Mouse (Mus musculus) forebrain, embryonic 16.5 days (tissue): Measurements from ENCODE around the gene Zc3hav1. TPM values are rescaled to one million over a fixed set of nuclear protein-coding genes. Genes with fewer than 3 reads are reported as not detected.

Experiments used
- ATAC-seq: fragments of 200-750 bp; cut with Nextera tagmentation; 2 replicates; pipeline ENCODE4 v1.8.0; 2017; ENCODE audit warnings: mild to moderate bottlenecking, moderate library complexity
- H3K27ac ChIP-seq: fragments of 300-500 bp; sonication (generic); 2 replicates; pipeline ENCODE4 v1.5.1; 2014; ENCODE audit warnings: low read length, control low read depth
- H3K27me3 ChIP-seq: fragments of 300-500 bp; sonication (generic); replicated peaks from 2 replicates; pipeline ENCODE4 v1.6.1; 2014; ENCODE audit warnings: low read length; ENCODE audit not compliant: control insufficient read depth, insufficient read depth
- H3K36me3 ChIP-seq: fragments of 300-500 bp; sonication (generic); 2 replicates; pipeline ENCODE4 v1.6.1; 2014; ENCODE audit not compliant: control insufficient read depth, insufficient read depth
- H3K4me1 ChIP-seq: fragments of 300-500 bp; sonication (generic); replicated peaks from 2 replicates; pipeline ENCODE4 v1.6.1; 2014; ENCODE audit warnings: low read length; ENCODE audit not compliant: control insufficient read depth, insufficient read depth
- H3K4me2 ChIP-seq: fragments of 300-500 bp; sonication (generic); 2 replicates; pipeline ENCODE4 v1.6.1; 2014; ENCODE audit warnings: mild to moderate bottlenecking, low read length, control low read depth
- H3K4me3 ChIP-seq: fragments of 300-500 bp; sonication (generic); replicated peaks from 2 replicates; pipeline ENCODE4 v1.5.1; 2014; ENCODE audit warnings: mild to moderate bottlenecking, low read length, control low read depth
- H3K9ac ChIP-seq: fragments of 300-500 bp; sonication (generic); replicated peaks from 2 replicates; pipeline ENCODE4 v1.6.1; 2014; ENCODE audit warnings: low read depth, low read length, control low read depth
- H3K9me3 ChIP-seq: fragments of 300-500 bp; sonication (generic); 2 replicates; pipeline ENCODE4 v1.6.1; 2016; ENCODE audit warnings: low read length; ENCODE audit not compliant: control insufficient read depth
- WGBS: fragments of 180-500 bp; shearing (Covaris S2); extraction: QIAGEN DNeasy Blood & Tissue Kit; methylation state at CpG from one replicate; pipeline ENCODE4 v1.1.7; 2014; 5-methylcytosine and 5-hydroxymethylcytosine counted together
- polyA plus RNA-seq: library from polyadenylated mRNA; unstranded; fragments of >200 nt; fragmentation: Nextera tagmentation; extraction: Ambion mirVana; gene quantifications from 2 replicates; pipeline ENCODE4 v1.2.1, GENCODE M21; 2015

The Zc3hav1 gene
- polyA plus RNA-seq, 1 experiment from 2014 or later: 0.73 TPM

- no peaks in the 10 kb centered on the region for H3K4me1 ChIP-seq
- WGBS: 40% methylated on average over 3 of the region's 3 CpGs
- no peaks in the 10 kb centered on the region for H3K27me3 ChIP-seq
- ATAC-seq: no peak
- no peaks in the 10 kb centered on the region for H3K36me3 ChIP-seq
- H3K9ac ChIP-seq: no peak overlapping the region
- H3K4me2 ChIP-seq: no peak overlapping the region
- H3K27ac ChIP-seq: no peak overlapping the region
- H3K4me3 ChIP-seq: no peak overlapping the region
- no peaks in the 10 kb centered on the region for H3K9me3 ChIP-seq
Measured at GRCm38 (mm10) chr6:38343581-38343980, 10.8 kb downstream of the Zc3hav1 start.

- no peak for ATAC-seq
- 80% methylated on average over 8 of the region's 8 CpGs for WGBS
Measured at GRCm38 (mm10) chr6:38342666-38342992, 11.8 kb downstream of the Zc3hav1 start.

GRCm38 (mm10) chr6:38341751-38342665 is 12.4 kb downstream of the Zc3hav1 start:
- 82% methylated on average over 11 of the region's 11 CpGs for WGBS
- no peak overlapping the region for H3K4me2 ChIP-seq
- ATAC-seq: no peak

More at GRCm38 (mm10) chr6:38342666-38342992, 11.8 kb downstream of the Zc3hav1 start:
- no peak overlapping the region for H3K4me2 ChIP-seq
- H3K27me3 ChIP-seq: no peaks in the 10 kb centered on the region
- H3K4me3 ChIP-seq: no peak overlapping the region
- H3K4me1 ChIP-seq: no peaks in the 10 kb centered on the region
- no peak overlapping the region for H3K27ac ChIP-seq
- H3K9ac ChIP-seq: no peak overlapping the region
- H3K9me3 ChIP-seq: no peaks in the 10 kb centered on the region
- H3K36me3 ChIP-seq: no peaks in the 10 kb centered on the region

GRCm38 (mm10) chr6:38339078-38339477 is 15.3 kb downstream of the Zc3hav1 start:
- no peak for ATAC-seq
- no peaks in the 10 kb centered on the region for H3K27me3 ChIP-seq
- WGBS: 59% methylated on average over 2 of the region's 2 CpGs

More at GRCm38 (mm10) chr6:38341751-38342665, 12.4 kb downstream of the Zc3hav1 start:
- H3K9me3 ChIP-seq: no peaks in the 10 kb centered on the region
- no peaks in the 10 kb centered on the region for H3K36me3 ChIP-seq
- no peak overlapping the region for H3K27ac ChIP-seq
- no peak overlapping the region for H3K4me3 ChIP-seq
- no peaks in the 10 kb centered on the region for H3K27me3 ChIP-seq
- no peak overlapping the region for H3K9ac ChIP-seq
- H3K4me1 ChIP-seq: no peaks in the 10 kb centered on the region

GRCm38 (mm10) chr6:38337951-38338350 is 16.5 kb downstream of the Zc3hav1 start:
- no peaks in the 10 kb centered on the region for H3K9me3 ChIP-seq
- H3K27me3 ChIP-seq: no peaks in the 10 kb centered on the region
- no peaks in the 10 kb centered on the region for H3K4me1 ChIP-seq
- no peak for ATAC-seq
- H3K4me3 ChIP-seq: no peak overlapping the region
- H3K36me3 ChIP-seq: no peaks in the 10 kb centered on the region
- no peak overlapping the region for H3K27ac ChIP-seq
- no peak overlapping the region for H3K9ac ChIP-seq
- WGBS: 89% methylated on average over 6 of the region's 6 CpGs
- no peak overlapping the region for H3K4me2 ChIP-seq

More at GRCm38 (mm10) chr6:38339078-38339477, 15.3 kb downstream of the Zc3hav1 start:
- no peaks in the 10 kb centered on the region for H3K4me1 ChIP-seq
- H3K4me3 ChIP-seq: no peak overlapping the region
- no peak overlapping the region for H3K9ac ChIP-seq
- no peaks in the 10 kb centered on the region for H3K36me3 ChIP-seq
- no peaks in the 10 kb centered on the region for H3K9me3 ChIP-seq
- H3K4me2 ChIP-seq: no peak overlapping the region
- no peak overlapping the region for H3K27ac ChIP-seq

- H3K4me3 ChIP-seq: no peak overlapping the region
- H3K9me3 ChIP-seq: no peaks in the 10 kb centered on the region
- no peak overlapping the region for H3K9ac ChIP-seq
- H3K27me3 ChIP-seq: no peaks in the 10 kb centered on the region
- H3K36me3 ChIP-seq: no peaks in the 10 kb centered on the region
- H3K4me1 ChIP-seq: no peaks in the 10 kb centered on the region
- no peak overlapping the region for H3K27ac ChIP-seq
- WGBS: 87% methylated on average over 4 of the region's 4 CpGs
- no peak for ATAC-seq
- no peak overlapping the region for H3K4me2 ChIP-seq
Measured at GRCm38 (mm10) chr6:38337166-38337705, 17.2 kb downstream of the Zc3hav1 start.

GRCm38 (mm10) chr6:38335264-38335663 is 19.1 kb downstream of the Zc3hav1 start:
- H3K36me3 ChIP-seq: no peaks in the 10 kb centered on the region
- WGBS: 90% methylated on average over 6 of the region's 6 CpGs
- no peaks in the 10 kb centered on the region for H3K27me3 ChIP-seq
- ATAC-seq: no peak
- H3K27ac ChIP-seq: no peak overlapping the region
- H3K4me2 ChIP-seq: no peak overlapping the region
- no peak overlapping the region for H3K4me3 ChIP-seq
- no peak overlapping the region for H3K9ac ChIP-seq
- no peaks in the 10 kb centered on the region for H3K4me1 ChIP-seq
- no peaks in the 10 kb centered on the region for H3K9me3 ChIP-seq

GRCm38 (mm10) chr6:38326596-38326995 is 27.8 kb downstream of the Zc3hav1 start:
- H3K9me3 ChIP-seq: no peaks in the 10 kb centered on the region
- no peak overlapping the region for H3K4me3 ChIP-seq

GRCm38 (mm10) chr6:38320621-38321020 is 33.8 kb downstream of the Zc3hav1 start:
- ATAC-seq: no peak

More at GRCm38 (mm10) chr6:38326596-38326995, 27.8 kb downstream of the Zc3hav1 start:
- Histone ChIP-seq H3K27ac (no peak overlapping the region), H3K36me3 (no peaks in the 10 kb centered on the region), H3K27me3 (no peaks in the 10 kb centered on the region), H3K4me1 (no peaks in the 10 kb centered on the region), H3K9ac (no peak overlapping the region), H3K4me2 (no peak overlapping the region)
- 18% methylated on average over 4 of the region's 4 CpGs for WGBS
- peak; percentile 81; the same call in 1 of the 2 replicates for ATAC-seq

More at GRCm38 (mm10) chr6:38320621-38321020, 33.8 kb downstream of the Zc3hav1 start:
- H3K4me2 ChIP-seq: no peak overlapping the region
- H3K4me3 ChIP-seq: no peak overlapping the region
- H3K9me3 ChIP-seq: no peaks in the 10 kb centered on the region; the same call in 1 of the 2 replicates
- H3K27me3 ChIP-seq: no peaks in the 10 kb centered on the region
- H3K4me1 ChIP-seq: no peaks in the 10 kb centered on the region
- no peak overlapping the region for H3K27ac ChIP-seq
- no peaks in the 10 kb centered on the region for H3K36me3 ChIP-seq
- no peak overlapping the region for H3K9ac ChIP-seq
- whole genome bisulfite sequencing: 90% methylated on average over 9 of the region's 9 CpGs
